In genomic region chr3:103419761-103420620, GRCm38 (mm10) we compare ENCODE assay signal across 9 mouse cellular contexts.
DNase-seq lines count a peak whose midpoint lies in the region; ATAC-seq lines count a peak whose summit lies in the region.
"Had no signal": no experiment of that assay in that cellular context is flagged by ENCODE, and none has a peak within 500 bp of the region (broad histone marks: within the 10 kb centered on the region; RNA-seq: fewer than 3 reads in every experiment).

No protein-coding gene starts in this region.

- H3K27ac ChIP-seq in forebrain, embryonic 13.5 days = no peak overlapping the region; the same call in 1 of the 2 replicates
- peak overlapping the region; percentile 84 for H3K27ac ChIP-seq in hindbrain, embryonic 12.5 days
- peak overlapping the region; percentile 67 for H3K27ac ChIP-seq in limb, embryonic 13.5 days
- H3K27ac ChIP-seq: liver, embryonic 14.5 days had no signal

- H3K4me3 ChIP-seq in forebrain, embryonic 13.5 days = no peak overlapping the region
- H3K4me3 ChIP-seq in hindbrain, embryonic 12.5 days = no peak overlapping the region
- H3K4me3 ChIP-seq in limb, embryonic 13.5 days = no peak overlapping the region

- no peaks in the 10 kb centered on the region for H3K9me3 ChIP-seq in forebrain, embryonic 13.5 days (replicated peaks)
- no peaks in the 10 kb centered on the region for H3K9me3 ChIP-seq in hindbrain, embryonic 12.5 days (replicated peaks)
- no peaks in the 10 kb centered on the region for H3K9me3 ChIP-seq in limb, embryonic 13.5 days

- no peaks in the 10 kb centered on the region for H3K36me3 ChIP-seq in forebrain, embryonic 13.5 days (ENCODE audit: poor library complexity, severe bottlenecking)
- no peaks in the 10 kb centered on the region for H3K36me3 ChIP-seq in hindbrain, embryonic 12.5 days
- no peaks in the 10 kb centered on the region for H3K36me3 ChIP-seq in limb, embryonic 13.5 days

- peak; percentile 29 for DNase-seq in ovary, postnatal 14 days (ENCODE audit: low spot score)
- DNase-seq in ovary, postnatal 10 days (ENCODE audit: low spot score) = no peak
- DNase-seq in retina, postnatal 1 day = peak; percentile 76
- DNase-seq in spleen, adult 18-20 months = no peak

- 16% methylated on average over 4 of the region's 4 CpGs for WGBS in forebrain, embryonic 13.5 days
- WGBS in hindbrain, embryonic 12.5 days = 7% methylated on average over 4 of the region's 4 CpGs
- WGBS in limb, embryonic 13.5 days = 21% methylated on average over 4 of the region's 4 CpGs

- peaks cover 25% of the 10 kb centered on the region for H3K4me1 ChIP-seq in forebrain, embryonic 13.5 days
- H3K4me1 ChIP-seq in hindbrain, embryonic 12.5 days = peaks cover 31% of the 10 kb centered on the region
- H3K4me1 ChIP-seq in limb, embryonic 13.5 days = peaks cover 31% of the 10 kb centered on the region

- peak; percentile 16; the same call in 1 of the 2 replicates for ATAC-seq in forebrain, embryonic 13.5 days
- ATAC-seq in hindbrain, embryonic 12.5 days (ENCODE audit: low FRiP score) = peak; percentile 37
- peak; percentile 78 for ATAC-seq in limb, embryonic 13.5 days (ENCODE audit: low FRiP score, low read depth)
- ATAC-seq in megakaryocyte, adult 5-6 weeks (ENCODE audit: poor library complexity, severe bottlenecking) = no peak

- no peak overlapping the region for H3K9ac ChIP-seq in forebrain, embryonic 13.5 days
- H3K9ac ChIP-seq in hindbrain, embryonic 12.5 days = no peak overlapping the region
- H3K9ac ChIP-seq in limb, embryonic 13.5 days = no peak overlapping the region
- H3K9ac ChIP-seq: liver, embryonic 14.5 days had no signal

- H3K27me3 ChIP-seq in forebrain, embryonic 13.5 days = no peaks in the 10 kb centered on the region
- no peaks in the 10 kb centered on the region for H3K27me3 ChIP-seq in hindbrain, embryonic 12.5 days
- no peaks in the 10 kb centered on the region for H3K27me3 ChIP-seq in limb, embryonic 13.5 days

- H3K4me2 ChIP-seq in forebrain, embryonic 13.5 days = no peak overlapping the region
- H3K4me2 ChIP-seq in hindbrain, embryonic 12.5 days (replicated peaks) = peak overlapping the region; percentile 18; the same call in 1 of the 2 replicates
- H3K4me2 ChIP-seq in limb, embryonic 13.5 days (replicated peaks) = no peak overlapping the region

Comparison
In these comparisons a context has a peak if more than half of its experiments do, and no peak if none do; other contexts are left out.
1. DNase-seq: peak in ovary, postnatal 14 days (single experiment) and retina, postnatal 1 day (single experiment); none in ovary, postnatal 10 days (single experiment) and spleen, adult 18-20 months (0 of 2).